Mouse (Mus musculus): Measurements from ENCODE around the gene Muc13. TPM values are rescaled to one million over a fixed set of nuclear protein-coding genes. Genes with fewer than 3 reads are reported as not detected.

The Muc13 gene
- polyA plus RNA-seq, 1 experiment from 2014 or later, result 42.0 TPM

DNA sequence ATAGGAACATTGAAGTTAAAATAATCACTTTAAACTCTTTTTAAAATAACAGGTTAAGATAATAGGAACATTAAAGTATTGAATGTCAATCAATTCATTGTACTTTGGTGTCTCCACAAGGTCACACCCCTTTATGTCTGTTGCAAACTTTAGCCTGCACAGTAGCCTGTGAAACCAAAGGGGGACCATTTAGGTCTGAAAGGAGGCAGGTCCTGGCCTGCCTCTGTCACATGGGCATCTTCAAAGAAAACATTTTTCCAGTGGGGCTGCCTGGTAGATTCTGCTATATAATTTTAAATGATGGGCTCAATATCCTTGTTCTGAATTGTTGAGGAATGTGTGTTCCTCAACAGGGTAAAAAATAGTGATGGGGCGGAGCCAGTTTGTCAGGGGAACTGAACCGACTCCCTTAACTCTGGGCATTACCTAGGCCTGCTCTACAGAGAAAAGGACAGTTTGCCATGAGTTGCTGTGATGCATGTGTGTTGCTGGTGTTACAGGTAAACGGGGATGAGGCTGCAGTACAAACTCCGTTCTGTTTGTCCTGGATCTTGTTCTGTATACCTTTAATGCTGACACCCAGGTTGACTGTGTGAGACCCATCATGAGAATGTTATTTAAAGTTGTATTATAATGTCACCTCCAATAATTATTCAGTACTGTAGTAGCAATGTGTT is 22.9 kb upstream of the Muc13 start:
- Histone ChIP-seq H3K4me2 (no peak overlapping the region), H3K4me1 (no peaks in the 10 kb centered on the region), H3K27ac (no peak overlapping the region), H3K36me3 (no peaks in the 10 kb centered on the region), H3K9ac (no peak overlapping the region), H3K27me3 (replicated peaks) (no peaks in the 10 kb centered on the region), H3K9me3 (no peaks in the 10 kb centered on the region), H3K4me3 (replicated peaks) (no peak overlapping the region)
- no peak for ATAC-seq (ENCODE audit: insufficient read depth, low FRiP score, low read depth)
- WGBS, result 82% methylated on average over 4 of the region's 4 CpGs

DNA sequence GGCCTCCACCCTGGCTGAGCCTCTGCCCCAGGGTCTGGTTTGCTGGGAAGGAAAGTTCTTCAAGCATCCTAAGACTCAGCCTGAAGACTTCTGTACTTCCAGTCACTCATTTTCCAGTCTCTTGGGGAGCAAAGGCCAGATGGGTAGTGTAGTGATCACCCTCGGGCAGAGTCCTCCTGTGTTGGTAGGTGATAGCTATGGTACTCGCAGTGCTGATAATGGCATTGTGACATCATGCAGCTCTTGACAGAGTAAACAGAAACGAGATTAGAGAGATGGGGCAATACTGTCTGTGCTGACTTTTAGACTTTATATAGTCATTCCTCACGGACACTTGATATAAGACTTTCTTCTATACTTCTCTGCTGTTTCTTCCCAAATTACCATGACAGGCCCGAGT is 21.0 kb upstream of the Muc13 start:
- no peaks in the 10 kb centered on the region for H3K27me3 ChIP-seq (replicated peaks)
- H3K27ac ChIP-seq, result no peak overlapping the region
- no peak overlapping the region for H3K9ac ChIP-seq

DNA sequence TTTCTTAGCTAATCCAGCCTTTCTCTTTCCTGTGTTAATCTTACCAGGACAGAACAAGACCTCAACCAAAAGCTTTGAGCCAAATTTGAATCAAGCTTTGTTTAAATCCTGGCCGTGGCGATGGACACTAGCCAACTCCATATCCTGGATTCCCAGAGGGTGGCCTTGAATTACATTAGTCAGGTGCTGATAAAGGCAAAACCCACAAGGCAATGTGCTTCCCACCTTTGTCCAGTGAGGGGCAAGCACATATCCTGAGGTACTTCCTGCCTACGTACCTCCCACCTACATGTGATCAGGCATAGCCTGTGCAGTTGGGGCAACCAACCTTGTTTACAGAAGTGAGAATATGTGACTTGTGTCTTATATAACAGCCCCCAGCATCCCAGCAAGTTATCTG is 18.9 kb upstream of the Muc13 start:
- H3K27ac ChIP-seq, result no peak overlapping the region
- no peak overlapping the region for H3K4me2 ChIP-seq
- no peak overlapping the region for H3K4me3 ChIP-seq (replicated peaks)
- WGBS, result 65% methylated on average over 3 of the region's 3 CpGs
- H3K9ac ChIP-seq, result no peak overlapping the region
- ATAC-seq (ENCODE audit: insufficient read depth, low FRiP score, low read depth), result no peak
- no peaks in the 10 kb centered on the region for H3K9me3 ChIP-seq
- H3K4me1 ChIP-seq, result no peaks in the 10 kb centered on the region
- H3K36me3 ChIP-seq, result no peaks in the 10 kb centered on the region
- H3K27me3 ChIP-seq (replicated peaks), result no peaks in the 10 kb centered on the region

More for the DNA sequence above, 21.0 kb upstream of the Muc13 start:
- no peaks in the 10 kb centered on the region for H3K4me1 ChIP-seq
- no peaks in the 10 kb centered on the region for H3K9me3 ChIP-seq
- H3K36me3 ChIP-seq, result no peaks in the 10 kb centered on the region
- 79% methylated on average over 5 of the region's 5 CpGs for WGBS
- H3K4me2 ChIP-seq, result no peak overlapping the region
- ATAC-seq (ENCODE audit: insufficient read depth, low FRiP score, low read depth), result peak; percentile 63; the same call in 1 of the 2 replicates
- no peak overlapping the region for H3K4me3 ChIP-seq (replicated peaks)

DNA sequence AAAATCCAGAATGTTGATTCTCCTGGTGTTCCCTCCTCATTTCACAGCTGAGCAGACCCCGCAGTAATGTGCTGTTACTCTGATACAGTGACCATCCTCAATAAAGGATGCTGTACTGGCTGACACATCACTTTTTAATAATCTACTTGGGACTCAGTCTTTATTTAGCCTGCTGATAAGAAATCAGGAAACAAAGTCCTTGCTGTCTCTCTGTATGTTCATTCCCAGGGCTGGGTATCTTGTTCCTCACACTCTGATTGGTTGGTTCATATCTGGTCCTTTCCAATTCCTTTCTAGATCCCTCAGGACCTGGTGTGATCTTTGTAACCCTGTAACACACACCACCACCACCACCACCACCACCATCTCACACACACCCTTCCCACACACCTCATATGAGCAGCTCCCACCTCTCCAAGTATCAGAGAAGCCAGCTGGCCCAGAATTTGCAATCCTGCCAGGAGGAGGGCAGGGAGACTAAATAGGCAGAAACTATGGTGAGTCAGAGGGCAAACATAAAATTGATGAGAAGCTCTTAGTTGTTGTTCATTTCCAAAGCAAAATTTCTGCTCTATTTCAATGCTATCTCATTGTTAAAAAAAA is 18.0 kb upstream of the Muc13 start:
- Histone ChIP-seq H3K36me3 (no peaks in the 10 kb centered on the region), H3K27ac (no peak overlapping the region), H3K4me3 (replicated peaks) (no peak overlapping the region), H3K9ac (no peak overlapping the region), H3K27me3 (replicated peaks) (no peaks in the 10 kb centered on the region), H3K9me3 (no peaks in the 10 kb centered on the region), H3K4me2 (no peak overlapping the region), H3K4me1 (no peaks in the 10 kb centered on the region)
- 75% methylated on average over 1 of the region's 1 CpGs for WGBS
- ATAC-seq (ENCODE audit: insufficient read depth, low FRiP score, low read depth), result no peak

DNA sequence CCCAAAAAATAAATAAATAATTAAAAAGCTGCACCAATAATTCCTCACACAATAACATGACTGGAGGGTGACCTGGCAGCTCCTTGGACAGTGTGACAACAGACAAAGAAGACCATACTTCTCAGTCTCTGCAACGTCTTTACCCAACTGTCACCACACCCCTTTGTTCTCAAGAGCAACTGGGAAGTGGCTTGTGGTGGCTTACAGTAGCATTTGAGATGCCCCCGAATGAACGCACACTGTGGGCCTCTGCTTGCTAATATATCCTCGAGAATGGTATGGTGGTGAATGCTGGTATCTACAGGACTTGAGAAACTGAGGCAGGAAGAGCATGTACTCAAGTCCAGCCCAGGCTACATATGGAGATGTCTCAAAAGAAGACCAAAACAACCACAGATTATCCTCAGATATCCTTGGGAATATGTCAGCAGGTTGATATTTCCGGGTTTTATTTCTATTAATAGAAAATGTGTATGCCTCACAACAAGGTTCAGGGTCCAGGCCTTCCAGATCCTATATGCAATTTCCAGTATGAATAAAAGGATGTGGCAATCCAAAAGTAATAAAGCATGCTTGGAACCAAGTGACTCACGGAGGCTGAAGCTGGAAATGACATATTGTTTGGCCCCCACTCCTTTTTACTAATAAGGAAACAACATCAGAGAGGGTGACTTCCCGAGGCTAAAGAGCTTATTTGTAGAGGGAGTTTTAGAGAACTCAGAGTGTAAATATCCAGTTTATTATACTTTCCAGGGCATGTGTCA is 16.9 kb upstream of the Muc13 start:
- no peak for ATAC-seq (ENCODE audit: insufficient read depth, low FRiP score, low read depth)
- WGBS, result 66% methylated on average over 7 of the region's 7 CpGs
- no peak overlapping the region for H3K27ac ChIP-seq
- H3K9me3 ChIP-seq, result no peaks in the 10 kb centered on the region
- H3K27me3 ChIP-seq (replicated peaks), result no peaks in the 10 kb centered on the region
- H3K36me3 ChIP-seq, result no peaks in the 10 kb centered on the region
- no peak overlapping the region for H3K9ac ChIP-seq
- no peak overlapping the region for H3K4me2 ChIP-seq
- H3K4me3 ChIP-seq (replicated peaks), result no peak overlapping the region
- H3K4me1 ChIP-seq, result peaks cover 2% of the 10 kb centered on the region; the same call in 1 of the 2 replicates

DNA sequence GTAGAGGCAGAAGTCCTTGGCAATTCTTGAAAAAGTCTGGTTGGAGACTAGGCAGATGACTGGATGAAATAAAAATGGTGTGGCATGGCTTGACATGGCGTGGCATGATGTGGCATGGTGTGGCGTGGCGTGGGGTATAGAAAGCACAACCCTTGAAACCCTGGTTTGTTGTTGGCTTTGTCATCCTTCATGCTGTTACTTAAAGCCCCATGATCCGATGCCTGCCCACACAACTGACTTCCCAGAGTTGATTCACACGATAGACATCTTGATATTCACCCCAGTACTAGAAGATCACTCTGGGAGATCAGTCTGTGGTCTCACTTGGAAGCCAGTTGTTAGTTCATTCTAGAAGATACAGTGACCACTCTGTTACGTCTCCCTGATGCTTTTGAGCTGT is 16.2 kb upstream of the Muc13 start:
- H3K4me1 ChIP-seq, result peaks cover 4% of the 10 kb centered on the region; the same call in 1 of the 2 replicates
- no peak overlapping the region for H3K4me2 ChIP-seq
- no peak overlapping the region for H3K9ac ChIP-seq
- no peak overlapping the region for H3K4me3 ChIP-seq (replicated peaks)
- no peak for ATAC-seq (ENCODE audit: insufficient read depth, low FRiP score, low read depth)
- no peak overlapping the region for H3K27ac ChIP-seq
- no peaks in the 10 kb centered on the region for H3K9me3 ChIP-seq
- no peaks in the 10 kb centered on the region for H3K27me3 ChIP-seq (replicated peaks)
- 88% methylated on average over 6 of the region's 6 CpGs for WGBS
- H3K36me3 ChIP-seq, result no peaks in the 10 kb centered on the region

DNA sequence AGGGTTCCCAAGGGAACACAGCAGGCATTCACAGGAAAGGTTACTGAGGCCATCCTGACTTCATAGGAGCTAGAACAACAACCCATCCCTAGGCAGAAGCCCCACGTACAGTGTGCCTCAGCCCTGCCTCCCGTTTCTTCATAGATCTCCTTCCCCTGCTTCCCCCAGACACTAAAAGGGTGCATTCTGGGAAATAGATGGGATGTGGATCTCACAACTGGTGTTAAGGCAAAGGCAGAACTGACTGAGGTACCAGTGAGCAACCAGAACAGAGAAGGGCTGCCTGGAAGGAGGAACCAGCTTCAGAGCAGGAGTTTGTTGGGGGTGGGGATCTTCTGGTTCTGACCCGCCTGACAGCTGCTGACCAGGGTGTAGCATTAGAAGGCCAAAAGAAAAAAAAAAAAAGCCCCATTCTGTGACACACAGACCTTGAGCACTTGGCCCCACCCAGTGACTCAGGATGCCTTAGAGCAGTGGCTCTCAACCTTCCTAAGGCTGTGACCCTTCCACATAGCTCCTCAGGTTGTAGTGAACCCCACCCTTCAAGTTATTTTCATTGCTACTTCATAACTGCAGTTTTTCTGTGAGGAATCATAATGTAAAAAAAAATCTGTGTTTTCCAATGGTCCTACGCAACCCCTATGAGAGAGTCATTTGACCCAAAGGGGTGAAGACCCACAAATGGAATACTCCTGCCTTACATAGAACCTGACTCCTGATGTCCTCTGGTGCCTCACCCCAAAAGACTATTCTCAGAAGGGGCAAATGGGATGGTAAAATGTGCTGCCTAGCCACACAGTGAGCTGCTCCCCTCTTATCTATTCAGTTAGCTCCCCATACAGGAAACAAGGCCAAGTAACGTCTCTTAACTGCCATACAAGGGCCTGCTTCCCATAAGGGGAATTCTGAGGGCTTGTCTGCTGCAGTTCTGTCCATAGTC is 11.8 kb upstream of the Muc13 start:
- H3K4me1 ChIP-seq, result peaks cover 4% of the 10 kb centered on the region; the same call in 1 of the 2 replicates
- ATAC-seq (ENCODE audit: insufficient read depth, low FRiP score, low read depth), result no peak
- no peak overlapping the region for H3K9ac ChIP-seq
- no peak overlapping the region for H3K4me2 ChIP-seq
- no peaks in the 10 kb centered on the region for H3K9me3 ChIP-seq
- H3K4me3 ChIP-seq (replicated peaks), result no peak overlapping the region
- H3K27ac ChIP-seq, result no peak overlapping the region; the same call in 1 of the 2 replicates
- H3K36me3 ChIP-seq, result no peaks in the 10 kb centered on the region
- 64% methylated on average over 5 of the region's 5 CpGs for WGBS
- no peaks in the 10 kb centered on the region for H3K27me3 ChIP-seq (replicated peaks)

DNA sequence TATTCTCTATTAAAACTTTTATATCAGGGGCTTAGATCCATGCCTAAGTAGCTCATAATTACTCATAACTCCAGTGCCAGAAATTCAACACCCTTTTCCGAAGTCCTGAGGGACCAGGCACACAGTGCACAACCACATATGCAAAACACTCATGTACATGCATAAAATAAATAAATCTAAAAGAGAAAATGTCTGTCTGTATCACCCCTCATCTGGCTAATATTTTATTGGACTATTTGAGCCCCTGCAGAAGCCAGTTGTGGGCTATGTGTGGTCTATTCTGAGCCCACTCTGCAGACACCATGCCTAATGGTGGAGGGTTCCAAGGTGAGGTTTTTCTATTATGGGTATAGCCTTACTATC is 11.1 kb upstream of the Muc13 start:
- H3K4me3 ChIP-seq (replicated peaks), result no peak overlapping the region
- H3K36me3 ChIP-seq, result no peaks in the 10 kb centered on the region
- H3K9me3 ChIP-seq, result no peaks in the 10 kb centered on the region
- no peak overlapping the region for H3K9ac ChIP-seq
- ATAC-seq (ENCODE audit: insufficient read depth, low FRiP score, low read depth), result no peak
- H3K4me2 ChIP-seq, result no peak overlapping the region
- H3K27me3 ChIP-seq (replicated peaks), result no peaks in the 10 kb centered on the region
- no peak overlapping the region for H3K27ac ChIP-seq
- H3K4me1 ChIP-seq, result peaks cover 4% of the 10 kb centered on the region; the same call in 1 of the 2 replicates
- 85% methylated on average over 1 of the region's 1 CpGs for WGBS

DNA sequence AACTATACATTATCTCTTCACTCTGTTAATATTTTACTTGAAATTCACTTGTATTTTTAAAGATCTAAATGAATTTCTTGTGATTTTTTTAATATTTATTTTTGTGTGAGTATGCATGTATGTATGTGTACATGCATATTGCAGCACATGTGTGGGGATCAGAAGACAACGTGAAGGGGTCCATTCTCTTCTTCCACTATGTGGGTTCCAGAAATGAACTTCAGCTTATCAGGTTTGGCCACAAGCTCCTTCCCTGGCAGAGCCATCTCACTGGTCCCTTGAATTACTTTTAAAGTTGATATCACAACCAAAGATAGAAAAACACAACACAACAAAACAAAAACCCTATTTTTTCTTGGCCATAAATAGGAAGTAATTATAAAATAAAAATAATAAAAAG is 9.3 kb upstream of the Muc13 start:
- no peaks in the 10 kb centered on the region for H3K36me3 ChIP-seq
- no peak for ATAC-seq (ENCODE audit: insufficient read depth, low FRiP score, low read depth)
- no peaks in the 10 kb centered on the region for H3K9me3 ChIP-seq
- 83% methylated on average over 1 of the region's 1 CpGs for WGBS
- H3K9ac ChIP-seq, result no peak overlapping the region
- H3K4me2 ChIP-seq, result no peak overlapping the region
- H3K27me3 ChIP-seq (replicated peaks), result no peaks in the 10 kb centered on the region
- H3K4me1 ChIP-seq, result peaks cover 4% of the 10 kb centered on the region; the same call in 1 of the 2 replicates
- no peak overlapping the region for H3K27ac ChIP-seq
- H3K4me3 ChIP-seq (replicated peaks), result no peak overlapping the region

DNA sequence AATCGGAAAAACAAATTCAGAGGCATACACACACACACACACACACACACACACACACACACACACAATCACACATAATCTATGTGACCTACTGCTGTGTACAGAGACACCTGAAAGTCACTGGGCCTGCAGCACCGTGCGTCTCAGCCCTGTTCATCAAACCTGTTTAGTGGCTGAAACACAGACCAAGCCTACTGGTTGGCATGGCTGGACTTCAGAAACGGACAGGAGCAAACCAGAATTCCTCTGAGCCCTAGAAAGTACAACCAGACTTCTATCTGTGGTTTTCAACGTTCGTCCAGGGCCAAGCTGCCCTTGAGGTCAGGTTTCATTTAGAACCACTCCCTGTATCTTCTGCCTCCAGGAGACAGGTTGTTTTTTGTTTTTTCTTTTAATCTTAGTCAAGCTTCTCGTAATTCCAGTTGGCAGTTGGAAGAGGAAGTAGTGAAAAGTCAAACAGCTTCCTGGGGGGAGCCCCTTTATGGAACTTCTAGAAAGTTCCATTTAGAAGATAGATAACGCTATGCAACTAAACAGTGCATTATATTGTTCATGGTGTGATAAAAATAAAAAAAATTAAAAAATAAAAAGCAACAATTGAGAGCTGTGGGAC is 8.6 kb upstream of the Muc13 start:
- Histone ChIP-seq H3K9me3 (no peaks in the 10 kb centered on the region), H3K27ac (no peak overlapping the region), H3K27me3 (replicated peaks) (no peaks in the 10 kb centered on the region), H3K4me3 (replicated peaks) (no peak overlapping the region), H3K4me1 (peaks cover 4% of the 10 kb centered on the region; the same call in 1 of the 2 replicates), H3K4me2 (no peak overlapping the region), H3K9ac (no peak overlapping the region), H3K36me3 (no peaks in the 10 kb centered on the region)
- ATAC-seq (ENCODE audit: insufficient read depth, low FRiP score, low read depth), result no peak
- 58% methylated on average over 8 of the region's 8 CpGs for WGBS

DNA sequence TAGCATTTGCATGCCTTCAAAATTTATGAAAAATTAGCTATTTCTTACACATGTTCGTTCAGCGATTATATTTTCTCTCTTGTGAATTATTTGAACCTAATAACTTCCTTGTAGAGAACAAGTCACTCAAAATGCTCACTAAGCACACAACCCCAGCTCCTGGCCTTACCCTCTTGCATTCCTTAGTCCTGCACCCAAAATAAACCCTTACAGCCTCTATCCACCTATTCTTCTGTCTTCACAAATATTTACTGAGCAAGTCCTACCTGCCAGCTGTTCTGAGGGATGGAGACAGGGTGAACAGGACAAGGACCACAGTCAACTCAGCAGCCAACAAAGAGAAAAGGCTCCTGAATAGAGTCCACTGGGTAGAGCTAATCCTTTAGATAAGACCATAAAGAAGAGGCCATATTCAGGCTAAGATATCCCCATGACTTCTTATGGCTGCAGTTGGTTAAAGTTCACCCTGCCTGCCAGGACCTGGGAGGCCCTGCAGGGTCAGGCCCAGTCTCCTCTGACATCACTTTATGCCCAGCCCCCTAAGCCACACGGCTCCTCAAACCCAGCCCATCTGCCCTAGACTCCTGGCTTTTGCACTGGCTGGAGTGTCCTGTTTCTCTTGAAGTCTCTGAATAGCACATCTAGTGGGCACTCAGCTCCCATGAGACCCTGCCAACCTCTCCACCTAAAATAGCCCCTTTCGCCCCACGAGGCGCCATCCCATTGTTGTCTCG is 7.0 kb upstream of the Muc13 start:
- Histone ChIP-seq H3K4me3 (replicated peaks) (no peak overlapping the region), H3K4me2 (no peak overlapping the region), H3K36me3 (no peaks in the 10 kb centered on the region), H3K27ac (peak overlapping the region; percentile 36), H3K9me3 (no peaks in the 10 kb centered on the region), H3K27me3 (replicated peaks) (no peaks in the 10 kb centered on the region), H3K4me1 (peaks cover 4% of the 10 kb centered on the region; the same call in 1 of the 2 replicates), H3K9ac (no peak overlapping the region)
- WGBS, result 64% methylated on average over 7 of the region's 7 CpGs
- peak; percentile 80 for ATAC-seq (ENCODE audit: insufficient read depth, low FRiP score, low read depth)
